Mouse (Mus musculus) limb, embryonic 15.5 days (tissue): Measurements from ENCODE around the gene 2810021J22Rik. TPM values are rescaled to one million over a fixed set of nuclear protein-coding genes. Genes with fewer than 3 reads are reported as not detected.

Source experiments
- ATAC-seq: fragments of 200-750 bp; cut with Nextera tagmentation; 2 replicates; pipeline ENCODE4 v1.8.0; 2017; ENCODE audit warnings: low read depth, moderate TSS enrichment; ENCODE audit not compliant: insufficient number of reproducible peaks, low FRiP score, low TSS enrichment
- H3K27ac ChIP-seq: fragments of 300-500 bp; sonication (generic); 2 replicates; pipeline ENCODE4 v1.5.1; 2015; ENCODE audit warnings: moderate library complexity, mild to moderate bottlenecking, inconsistent platforms
- H3K27me3 ChIP-seq: fragments of 300-500 bp; sonication (generic); 2 replicates; pipeline ENCODE4 v1.6.1; 2015; ENCODE audit warnings: inconsistent platforms
- H3K36me3 ChIP-seq: fragments of 300-500 bp; sonication (generic); 2 replicates; pipeline ENCODE4 v1.6.1; 2015; ENCODE audit warnings: inconsistent platforms
- H3K4me1 ChIP-seq: fragments of 300-500 bp; sonication (generic); 2 replicates; pipeline ENCODE4 v1.6.1; 2015; ENCODE audit warnings: inconsistent platforms
- H3K4me2 ChIP-seq: fragments of 300-500 bp; sonication (generic); 2 replicates; pipeline ENCODE4 v1.6.1; 2015; ENCODE audit warnings: mild to moderate bottlenecking, inconsistent platforms
- H3K4me3 ChIP-seq: fragments of 300-500 bp; sonication (generic); 2 replicates; pipeline ENCODE4 v1.5.1; 2015; ENCODE audit warnings: mild to moderate bottlenecking, inconsistent platforms
- H3K9ac ChIP-seq: fragments of 300-500 bp; sonication (generic); 2 replicates; pipeline ENCODE4 v1.6.1; 2015; ENCODE audit warnings: inconsistent platforms
- H3K9me3 ChIP-seq: fragments of 300-500 bp; sonication (generic); 2 replicates; pipeline ENCODE4 v1.6.1; 2016; ENCODE audit warnings: inconsistent platforms
- WGBS: fragments of 180-500 bp; shearing (Covaris S2); methylation state at CpG from one replicate; pipeline ENCODE4 v1.1.7; 2015; 5-methylcytosine and 5-hydroxymethylcytosine counted together
- polyA plus RNA-seq: library from polyadenylated mRNA; unstranded; fragments of >200 nt; fragmentation: Nextera tagmentation; extraction: Ambion mirVana; gene quantifications from 2 replicates; pipeline ENCODE4 v1.2.1, GENCODE M21; 2015

Gene 2810021J22Rik
- polyA plus RNA-seq, 1 experiment from 2014 or later, result 7.2 TPM

GRCm38 (mm10) chr11:58918759-58919158 is 51.7 kb downstream of the 2810021J22Rik start:
- no peak overlapping the region for H3K27ac ChIP-seq
- H3K4me2 ChIP-seq, result no peak overlapping the region
- no peaks in the 10 kb centered on the region for H3K9me3 ChIP-seq
- ATAC-seq, result no peak
- H3K36me3 ChIP-seq, result no peaks in the 10 kb centered on the region
- H3K27me3 ChIP-seq, result no peaks in the 10 kb centered on the region
- H3K4me3 ChIP-seq, result no peak overlapping the region
- 74% methylated on average over 5 of the region's 5 CpGs for WGBS
- H3K9ac ChIP-seq, result no peak overlapping the region
- H3K4me1 ChIP-seq, result peaks cover 3% of the 10 kb centered on the region; the same call in 1 of the 2 replicates

GRCm38 (mm10) chr11:58922420-58922819 is 55.4 kb downstream of the 2810021J22Rik start:
- no peak overlapping the region for H3K9ac ChIP-seq
- no peaks in the 10 kb centered on the region for H3K9me3 ChIP-seq
- H3K27ac ChIP-seq, result no peak overlapping the region
- H3K4me1 ChIP-seq, result no peaks in the 10 kb centered on the region
- WGBS, result 77% methylated on average over 9 of the region's 9 CpGs
- H3K27me3 ChIP-seq, result no peaks in the 10 kb centered on the region
- no peak for ATAC-seq
- H3K4me2 ChIP-seq, result no peak overlapping the region
- no peaks in the 10 kb centered on the region for H3K36me3 ChIP-seq
- H3K4me3 ChIP-seq, result no peak overlapping the region

- 0 out of 2 replicates have a peak, but pooled peaks cover 4% of the 10 kb centered on the region for H3K4me1 ChIP-seq
- H3K4me2 ChIP-seq, result no peak overlapping the region
- no peaks in the 10 kb centered on the region for H3K27me3 ChIP-seq
- no peak for ATAC-seq
- no peak overlapping the region for H3K27ac ChIP-seq
- 80% methylated on average over 2 of the region's 3 CpGs for WGBS
- no peaks in the 10 kb centered on the region for H3K9me3 ChIP-seq
- H3K4me3 ChIP-seq, result no peak overlapping the region
- peaks cover 10% of the 10 kb centered on the region for H3K36me3 ChIP-seq
- no peak overlapping the region for H3K9ac ChIP-seq
Measured at GRCm38 (mm10) chr11:58926651-58927050, 59.6 kb downstream of the 2810021J22Rik start.

- no peak for ATAC-seq
- Histone ChIP-seq H3K4me1 (0 out of 2 replicates have a peak, but pooled peaks cover 4% of the 10 kb centered on the region), H3K4me2 (no peak overlapping the region), H3K9me3 (no peaks in the 10 kb centered on the region), H3K27ac (no peak overlapping the region), H3K36me3 (peaks cover 14% of the 10 kb centered on the region), H3K27me3 (no peaks in the 10 kb centered on the region), H3K4me3 (no peak overlapping the region), H3K9ac (no peak overlapping the region)
- WGBS, result 68% methylated on average over 2 of the region's 2 CpGs
Measured at GRCm38 (mm10) chr11:58927053-58927452, 60.0 kb downstream of the 2810021J22Rik start.

GRCm38 (mm10) chr11:58927790-58928651 is 61.0 kb downstream of the 2810021J22Rik start:
- Histone ChIP-seq H3K9me3 (no peaks in the 10 kb centered on the region), H3K4me3 (0 out of 2 replicates have a peak overlapping the region, but pooled peaks have one; percentile 6), H3K36me3 (peaks cover 23% of the 10 kb centered on the region), H3K27me3 (no peaks in the 10 kb centered on the region), H3K4me2 (peak overlapping the region; percentile 5; the same call in 1 of the 2 replicates), H3K9ac (no peak overlapping the region), H3K27ac (0 out of 2 replicates have a peak overlapping the region, but pooled peaks have one; percentile 22), H3K4me1 (0 out of 2 replicates have a peak, but pooled peaks cover 4% of the 10 kb centered on the region)
- 29% methylated on average over 20 of the region's 20 CpGs for WGBS
- no peak; the same call in 1 of the 2 replicates for ATAC-seq

- no peak overlapping the region for H3K27ac ChIP-seq
- no peaks in the 10 kb centered on the region for H3K27me3 ChIP-seq
- no peak for ATAC-seq
- H3K9ac ChIP-seq, result no peak overlapping the region
- no peak overlapping the region for H3K4me2 ChIP-seq
- 75% methylated on average over 4 of the region's 4 CpGs for WGBS
- peaks cover 34% of the 10 kb centered on the region for H3K36me3 ChIP-seq
- 0 out of 2 replicates have a peak, but pooled peaks cover 4% of the 10 kb centered on the region for H3K4me1 ChIP-seq
- no peak overlapping the region for H3K4me3 ChIP-seq
- no peaks in the 10 kb centered on the region for H3K9me3 ChIP-seq
Measured at GRCm38 (mm10) chr11:58929055-58929454, 62.0 kb downstream of the 2810021J22Rik start.

- no peak overlapping the region for H3K4me3 ChIP-seq
- no peak for ATAC-seq
- no peaks in the 10 kb centered on the region for H3K9me3 ChIP-seq
- H3K27me3 ChIP-seq, result no peaks in the 10 kb centered on the region
- no peak overlapping the region for H3K27ac ChIP-seq
- H3K36me3 ChIP-seq, result peaks cover 39% of the 10 kb centered on the region
- H3K4me1 ChIP-seq, result 0 out of 2 replicates have a peak, but pooled peaks cover 4% of the 10 kb centered on the region
- no peak overlapping the region for H3K9ac ChIP-seq
- WGBS, result 52% methylated on average over 3 of the region's 3 CpGs
- no peak overlapping the region for H3K4me2 ChIP-seq
Measured at GRCm38 (mm10) chr11:58929641-58930040, 62.6 kb downstream of the 2810021J22Rik start.

- no peak overlapping the region for H3K9ac ChIP-seq
- no peaks in the 10 kb centered on the region for H3K9me3 ChIP-seq
- 0 out of 2 replicates have a peak, but pooled peaks cover 4% of the 10 kb centered on the region for H3K4me1 ChIP-seq
- H3K36me3 ChIP-seq, result peaks cover 39% of the 10 kb centered on the region
- H3K27me3 ChIP-seq, result no peaks in the 10 kb centered on the region
- no peak overlapping the region for H3K4me3 ChIP-seq
- no peak overlapping the region for H3K27ac ChIP-seq
- ATAC-seq, result no peak
- no peak overlapping the region for H3K4me2 ChIP-seq
- 90% methylated on average over 3 of the region's 3 CpGs for WGBS
Measured at GRCm38 (mm10) chr11:58930254-58930653, 63.2 kb downstream of the 2810021J22Rik start.

- Histone ChIP-seq H3K4me3 (no peak overlapping the region), H3K36me3 (peaks cover 50% of the 10 kb centered on the region), H3K9me3 (no peaks in the 10 kb centered on the region), H3K9ac (no peak overlapping the region), H3K4me1 (peaks cover 6% of the 10 kb centered on the region), H3K27me3 (no peaks in the 10 kb centered on the region), H3K27ac (no peak overlapping the region), H3K4me2 (no peak overlapping the region)
- no peak for ATAC-seq
- 72% methylated on average over 4 of the region's 4 CpGs for WGBS
Measured at GRCm38 (mm10) chr11:58931576-58931975, 64.6 kb downstream of the 2810021J22Rik start.

Other genes starting within 250 kb of the 2810021J22Rik start
- gene Olfr323, start 236.7 kb upstream of the 2810021J22Rik start, polyA plus RNA-seq, result not detected in 2 replicates
- not detected in 2 replicates for gene Trim58, start 226.8 kb upstream of the 2810021J22Rik start, polyA plus RNA-seq
- gene Olfr322, start 208.4 kb upstream of the 2810021J22Rik start, polyA plus RNA-seq, result not detected in 2 replicates
- not detected in 2 replicates for gene Olfr320, start 186.1 kb upstream of the 2810021J22Rik start, polyA plus RNA-seq
- gene Olfr319, start 168.1 kb upstream of the 2810021J22Rik start, polyA plus RNA-seq, result not detected in 2 replicates
- not detected in 2 replicates for gene Olfr318, start 143.2 kb upstream of the 2810021J22Rik start, polyA plus RNA-seq
- gene Olfr317, start 128.0 kb upstream of the 2810021J22Rik start, polyA plus RNA-seq, result not detected in 2 replicates
- gene Olfr316, start 114.5 kb upstream of the 2810021J22Rik start, polyA plus RNA-seq, result not detected in 2 replicates
- not detected in 2 replicates for gene Olfr315, start 94.0 kb upstream of the 2810021J22Rik start, polyA plus RNA-seq
- not detected in 2 replicates for gene Olfr314, start 84.3 kb upstream of the 2810021J22Rik start, polyA plus RNA-seq
- not detected in 2 replicates for gene Fam183b, start 65.3 kb upstream of the 2810021J22Rik start, polyA plus RNA-seq
- gene Olfr313, start 52.2 kb upstream of the 2810021J22Rik start, polyA plus RNA-seq, result not detected in 2 replicates
- gene Olfr312, start 38.0 kb upstream of the 2810021J22Rik start, polyA plus RNA-seq, result not detected in 2 replicates
- not detected in 2 replicates for gene Olfr311, start 28.0 kb upstream of the 2810021J22Rik start, polyA plus RNA-seq
- 8.2 and 8.9 TPM in 2 replicates for gene Gm12258, start 20.1 kb upstream of the 2810021J22Rik start, polyA plus RNA-seq
- gene Zfp39, start 37.0 kb downstream of the 2810021J22Rik start, polyA plus RNA-seq, result 6.2 and 6.8 TPM in 2 replicates
- 0.19 TPM in 1 of 2 replicates, not detected in the other for gene Btnl10, start 50.7 kb downstream of the 2810021J22Rik start, polyA plus RNA-seq
- 202 and 230 TPM in 2 replicates for gene Rnf187, start 71.7 kb downstream of the 2810021J22Rik start, polyA plus RNA-seq
- gene Hist3h2ba, start 81.7 kb downstream of the 2810021J22Rik start, polyA plus RNA-seq, result 12.6 and 31.7 TPM in 2 replicates
- 24.8 and 26.9 TPM in 2 replicates for gene Hist3h2a, start 87.5 kb downstream of the 2810021J22Rik start, polyA plus RNA-seq
- gene Trim17, start 87.5 kb downstream of the 2810021J22Rik start, polyA plus RNA-seq, result 0.60 and 0.62 TPM in 2 replicates
- 20.4 and 23.9 TPM in 2 replicates for gene Trim11, start 110.9 kb downstream of the 2810021J22Rik start, polyA plus RNA-seq